Comparison of ENCODE assay signal across 19 mouse cellular contexts in the genomic region with DNA sequence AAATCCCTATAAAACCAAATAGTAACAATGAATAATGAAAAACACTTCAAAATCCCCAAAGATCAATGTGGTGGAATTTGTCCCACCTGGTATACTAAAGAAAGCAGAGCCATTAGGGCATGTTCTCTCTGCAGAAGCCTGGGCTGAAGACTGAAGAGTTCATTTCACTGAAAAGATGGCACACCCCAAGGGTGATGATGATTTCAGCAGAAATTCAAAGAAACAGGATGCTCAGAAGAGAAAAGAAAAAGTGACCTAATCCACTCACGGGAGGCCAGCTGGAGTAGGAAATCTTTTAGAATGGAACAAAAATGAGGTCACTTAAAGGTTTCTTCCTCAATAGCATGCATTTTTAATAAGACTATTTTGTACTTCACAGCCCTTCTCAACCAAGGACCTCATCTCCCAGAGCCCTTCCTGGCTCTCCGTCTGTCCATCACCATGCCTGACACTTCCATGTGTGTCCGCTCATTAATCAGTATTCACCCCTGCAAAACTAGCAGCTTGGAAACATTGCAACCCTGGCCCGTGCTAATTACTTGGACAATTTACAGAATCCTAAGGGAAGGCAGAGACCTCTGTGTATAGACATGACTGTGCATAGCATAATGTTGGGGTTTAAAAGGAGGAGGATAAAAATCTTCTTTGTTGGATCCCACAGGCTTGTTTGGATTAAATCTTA.
DNase-seq lines count a peak whose midpoint lies in the region; ATAC-seq and TF ChIP-seq lines count a peak whose summit lies in the region.
"Had no signal": no experiment of that assay in that cellular context is flagged by ENCODE, and none has a peak within 500 bp of the region (broad histone marks: within the 10 kb centered on the region; RNA-seq: fewer than 3 reads in every experiment).

No protein-coding gene starts in this region.

- no peak for TF ChIP-seq CTCF in forebrain, postnatal 0 days (IDR thresholded peaks at IDR 0.05; ENCODE audit: low read depth)
- no peak for TF ChIP-seq CTCF in lung, postnatal 0 days (IDR thresholded peaks at IDR 0.05)

- no peak overlapping the region for H3K27ac ChIP-seq in heart, embryonic 12.5 days (ENCODE audit: poor library complexity, severe bottlenecking)
- no peak overlapping the region for H3K27ac ChIP-seq in midbrain, embryonic 11.5 days (ENCODE audit: low read depth, low read length)
- no peak overlapping the region; the same call in 1 of the 2 replicates for H3K27ac ChIP-seq in midbrain, embryonic 10.5 days (replicated peaks)
- H3K27ac ChIP-seq in forebrain, postnatal 0 days (ENCODE audit: low read depth, low read length): no peak overlapping the region
- H3K27ac ChIP-seq in lung, postnatal 0 days (ENCODE audit: low read length): no peak overlapping the region
- H3K27ac ChIP-seq: heart, adult 2 months had no signal

- no peak for TF ChIP-seq EP300 in lung, postnatal 0 days (IDR thresholded peaks at IDR 0.05)

- H3K4me1 ChIP-seq in heart, embryonic 12.5 days (replicated peaks): 0 out of 2 replicates have a peak, but pooled peaks cover 3% of the 10 kb centered on the region
- peaks cover 6% of the 10 kb centered on the region; the same call in 1 of the 2 replicates for H3K4me1 ChIP-seq in midbrain, embryonic 11.5 days (ENCODE audit: control insufficient read depth, insufficient read depth, low read length)
- peaks cover 31% of the 10 kb centered on the region for H3K4me1 ChIP-seq in midbrain, embryonic 10.5 days
- H3K4me1 ChIP-seq in forebrain, postnatal 0 days (ENCODE audit: insufficient read depth): no peaks in the 10 kb centered on the region
- no peaks in the 10 kb centered on the region for H3K4me1 ChIP-seq in lung, postnatal 0 days (ENCODE audit: insufficient read depth, low read depth, low read length)

- no peak overlapping the region for H3K4me2 ChIP-seq in heart, embryonic 12.5 days
- no peak overlapping the region for H3K4me2 ChIP-seq in midbrain, embryonic 11.5 days
- H3K4me2 ChIP-seq in forebrain, postnatal 0 days (ENCODE audit: low read depth): no peak overlapping the region
- H3K4me2 ChIP-seq in lung, postnatal 0 days (replicated peaks; ENCODE audit: low read depth, low read length): no peak overlapping the region

- no peak for ATAC-seq in heart, embryonic 12.5 days (ENCODE audit: insufficient number of reproducible peaks, low FRiP score)
- ATAC-seq in midbrain, embryonic 11.5 days (ENCODE audit: low FRiP score): peak; percentile 34
- ATAC-seq in forebrain, postnatal 0 days: peak; percentile 23; the same call in 1 of the 2 replicates
- no peak for ATAC-seq in lung, postnatal 0 days
- ATAC-seq: activated CD4-positive, CD25-positive, alpha-beta regulatory T cell, adult 4 months; intestine, postnatal 0 days; Patski had no signal

- H3K27me3 ChIP-seq in heart, embryonic 12.5 days (replicated peaks): no peaks in the 10 kb centered on the region
- H3K27me3 ChIP-seq in midbrain, embryonic 11.5 days (ENCODE audit: control insufficient read depth, insufficient read depth, low read length): no peaks in the 10 kb centered on the region
- H3K27me3 ChIP-seq in midbrain, embryonic 10.5 days (ENCODE audit: low read depth, poor library complexity, severe bottlenecking): no peaks in the 10 kb centered on the region
- no peaks in the 10 kb centered on the region for H3K27me3 ChIP-seq in forebrain, postnatal 0 days (ENCODE audit: insufficient read depth, low read length)
- H3K27me3 ChIP-seq in lung, postnatal 0 days (replicated peaks; ENCODE audit: insufficient read depth, low read length): no peaks in the 10 kb centered on the region

- no peak overlapping the region for H3K4me3 ChIP-seq in heart, embryonic 12.5 days
- no peak overlapping the region for H3K4me3 ChIP-seq in midbrain, embryonic 11.5 days (ENCODE audit: low read depth, low read length)
- H3K4me3 ChIP-seq in midbrain, embryonic 10.5 days: no peak overlapping the region
- H3K4me3 ChIP-seq in forebrain, postnatal 0 days (ENCODE audit: low read depth, low read length): no peak overlapping the region
- no peak overlapping the region for H3K4me3 ChIP-seq in lung, postnatal 0 days (ENCODE audit: low read depth, low read length)
- H3K4me3 ChIP-seq: heart, adult 2 months had no signal

- H3K36me3 ChIP-seq in heart, embryonic 12.5 days: no peaks in the 10 kb centered on the region
- H3K36me3 ChIP-seq in midbrain, embryonic 11.5 days (ENCODE audit: control insufficient read depth, insufficient read depth, low read length): no peaks in the 10 kb centered on the region
- no peaks in the 10 kb centered on the region for H3K36me3 ChIP-seq in midbrain, embryonic 10.5 days
- H3K36me3 ChIP-seq in forebrain, postnatal 0 days (ENCODE audit: insufficient read depth): no peaks in the 10 kb centered on the region
- H3K36me3 ChIP-seq in lung, postnatal 0 days (ENCODE audit: insufficient read depth, low read length): no peaks in the 10 kb centered on the region

- no peaks in the 10 kb centered on the region for H3K9me3 ChIP-seq in heart, embryonic 12.5 days (replicated peaks)
- H3K9me3 ChIP-seq in midbrain, embryonic 11.5 days (ENCODE audit: control insufficient read depth, low read length): no peaks in the 10 kb centered on the region
- no peaks in the 10 kb centered on the region for H3K9me3 ChIP-seq in midbrain, embryonic 10.5 days (replicated peaks)
- no peaks in the 10 kb centered on the region for H3K9me3 ChIP-seq in forebrain, postnatal 0 days (ENCODE audit: low read length)
- H3K9me3 ChIP-seq in lung, postnatal 0 days (ENCODE audit: low read length): no peaks in the 10 kb centered on the region

- WGBS in heart, embryonic 12.5 days: 79% methylated on average over 4 of the region's 4 CpGs
- 57% methylated on average over 4 of the region's 4 CpGs for WGBS in midbrain, embryonic 11.5 days
- whole genome bisulfite sequencing in midbrain, embryonic 10.5 days: 72% methylated on average over 4 of the region's 4 CpGs
- WGBS in forebrain, postnatal 0 days: 19% methylated on average over 4 of the region's 4 CpGs
- WGBS in lung, postnatal 0 days: 71% methylated on average over 4 of the region's 4 CpGs

- DNase-seq in heart, adult 8-10 months (ENCODE audit: low spot score): peak; percentile 9
- no peak for DNase-seq in midbrain, embryonic 11.5 days (ENCODE audit: low spot score, missing footprints)
- no peak for DNase-seq in midbrain, embryonic 10.5 days (ENCODE audit: low spot score)
- DNase-seq in forebrain, postnatal 0 days: no peak
- DNase-seq in skeletal muscle tissue, adult 2 months (ENCODE audit: low read depth, low spot score): peak; percentile 24
- no peak for DNase-seq in lung, postnatal 0 days (ENCODE audit: low spot score)
- DNase-seq in ovary, postnatal 10 days (ENCODE audit: low spot score): no peak
- DNase-seq: adrenal gland, postnatal 14 days; gastrocnemius, postnatal 10 days; heart, adult 2 months; heart, postnatal 36 days; kidney, postnatal 10 days; layer of hippocampus, adult 9-11 months; lung, postnatal 14 days; thymus, postnatal 14 days had no signal

- no peak overlapping the region for H3K9ac ChIP-seq in heart, embryonic 12.5 days
- H3K9ac ChIP-seq in midbrain, embryonic 11.5 days (ENCODE audit: low read length): no peak overlapping the region
- no peak overlapping the region for H3K9ac ChIP-seq in forebrain, postnatal 0 days
- H3K9ac ChIP-seq in lung, postnatal 0 days (replicated peaks; ENCODE audit: low read depth): no peak overlapping the region

Comparison
In these comparisons a context has a peak if more than half of its experiments do, and no peak if none do; other contexts are left out.
1. DNase-seq: peak in heart, adult 8-10 months (single experiment) and skeletal muscle tissue, adult 2 months (single experiment); none in midbrain, embryonic 11.5 days (single experiment), midbrain, embryonic 10.5 days (single experiment), forebrain, postnatal 0 days (single experiment), lung, postnatal 0 days (single experiment) and ovary, postnatal 10 days (single experiment).
2. ATAC-seq: peak in midbrain, embryonic 11.5 days (single experiment) and forebrain, postnatal 0 days (single experiment); none in heart, embryonic 12.5 days (single experiment) and lung, postnatal 0 days (single experiment).